Mouse (Mus musculus) embryo, embryonic 11 days (tissue): Measurements from ENCODE around the gene Rnaseh2b.

Experiments used
- DNase-seq: peaks from one replicate; pipeline ENCODE4 v3.0.0-alpha.2; 2015

The Rnaseh2b gene

GRCm38 (mm10) chr14:62322581-62323344, 30.4 kb downstream of the Rnaseh2b start:
- no peak for DNase-seq

GRCm38 (mm10) chr14:62323457-62323856, 31.1 kb downstream of the Rnaseh2b start:
- DNase-seq: no peak

- DNase-seq: no peak
Observed at GRCm38 (mm10) chr14:62324943-62325342, 32.6 kb downstream of the Rnaseh2b start.

GRCm38 (mm10) chr14:62326026-62326425, 33.6 kb downstream of the Rnaseh2b start:
- no peak for DNase-seq

GRCm38 (mm10) chr14:62327171-62327570, 34.8 kb downstream of the Rnaseh2b start:
- DNase-seq: no peak

- DNase-seq: no peak
Observed at GRCm38 (mm10) chr14:62328606-62329005, 36.2 kb downstream of the Rnaseh2b start.

- DNase-seq: no peak
Observed at GRCm38 (mm10) chr14:62329631-62330030, 37.2 kb downstream of the Rnaseh2b start.

GRCm38 (mm10) chr14:62331457-62331856, 39.1 kb downstream of the Rnaseh2b start:
- DNase-seq: peak; percentile 27

- DNase-seq: peak; percentile 94
Observed at GRCm38 (mm10) chr14:62331866-62332619, 39.7 kb downstream of the Rnaseh2b start.

GRCm38 (mm10) chr14:62333909-62334687, 41.7 kb downstream of the Rnaseh2b start:
- peak; percentile 41 for DNase-seq

- no peak for DNase-seq
Observed at GRCm38 (mm10) chr14:62339196-62339595, 46.8 kb downstream of the Rnaseh2b start.

GRCm38 (mm10) chr14:62341887-62342642, 49.7 kb downstream of the Rnaseh2b start:
- no peak for DNase-seq

GRCm38 (mm10) chr14:62342643-62343144, 50.3 kb downstream of the Rnaseh2b start:
- peak; percentile 34 for DNase-seq

GRCm38 (mm10) chr14:62346570-62346969, 54.2 kb downstream of the Rnaseh2b start:
- no peak for DNase-seq

GRCm38 (mm10) chr14:62347103-62347502, 54.7 kb downstream of the Rnaseh2b start:
- no peak for DNase-seq

GRCm38 (mm10) chr14:62349786-62350185, 57.4 kb downstream of the Rnaseh2b start:
- no peak for DNase-seq

- DNase-seq: no peak
Observed at GRCm38 (mm10) chr14:62350186-62350585, 57.8 kb downstream of the Rnaseh2b start.

- no peak for DNase-seq
Observed at GRCm38 (mm10) chr14:62350890-62351289, 58.5 kb downstream of the Rnaseh2b start.

- DNase-seq: no peak
Observed at GRCm38 (mm10) chr14:62353372-62353771, 61.0 kb downstream of the Rnaseh2b start.

GRCm38 (mm10) chr14:62353793-62354192, 61.4 kb downstream of the Rnaseh2b start:
- no peak for DNase-seq

GRCm38 (mm10) chr14:62355201-62355600, 62.8 kb downstream of the Rnaseh2b start:
- DNase-seq: no peak

- no peak for DNase-seq
Observed at GRCm38 (mm10) chr14:62361263-62361980, 69.0 kb downstream of the Rnaseh2b start.
